Mouse (Mus musculus) heart, embryonic 16.5 days (tissue): ENCODE results near the gene Tmem206. TPM values are rescaled to one million over a fixed set of nuclear protein-coding genes. Genes with fewer than 3 reads are reported as not detected.
A peak's percentile ranks its signal among the peaks of the same experiment; 100 is the strongest.

Experiments used
- ATAC-seq: fragments of 200-750 bp; cut with Nextera tagmentation; replicated peaks from 2 replicates; pipeline ENCODE4 v1.8.0; 2017; ENCODE audit warnings: moderate number of reproducible peaks; ENCODE audit not compliant: insufficient read depth, low FRiP score; ENCODE audit errors: extremely low read depth
- H3K27ac ChIP-seq: fragments of 300-500 bp; sonication (generic); 2 replicates; pipeline ENCODE4 v1.5.1; 2014; ENCODE audit warnings: mild to moderate bottlenecking, low read length, control low read depth, moderate library complexity
- H3K27me3 ChIP-seq: fragments of 300-500 bp; sonication (generic); 2 replicates; pipeline ENCODE4 v1.6.1; 2014; ENCODE audit warnings: low read length, mixed read lengths; ENCODE audit not compliant: control insufficient read depth, insufficient read depth
- H3K36me3 ChIP-seq: fragments of 300-500 bp; sonication (generic); 2 replicates; pipeline ENCODE4 v1.6.1; 2014; ENCODE audit not compliant: control insufficient read depth, insufficient read depth
- H3K4me1 ChIP-seq: fragments of 300-500 bp; sonication (generic); 2 replicates; pipeline ENCODE4 v1.6.1; 2014; ENCODE audit warnings: low read length, mixed read lengths; ENCODE audit not compliant: control insufficient read depth, insufficient read depth
- H3K4me2 ChIP-seq: fragments of 300-500 bp; sonication (generic); 2 replicates; pipeline ENCODE4 v1.6.1; 2014; ENCODE audit warnings: low read depth, mild to moderate bottlenecking, control low read depth, low read length
- H3K4me3 ChIP-seq: fragments of 300-500 bp; sonication (generic); 2 replicates; pipeline ENCODE4 v1.5.1; 2014; ENCODE audit warnings: mild to moderate bottlenecking, control low read depth, low read length
- H3K9ac ChIP-seq: fragments of 300-500 bp; sonication (generic); 2 replicates; pipeline ENCODE4 v1.6.1; 2014; ENCODE audit warnings: low read length, control low read depth
- H3K9me3 ChIP-seq: fragments of 300-500 bp; sonication (generic); replicated peaks from 2 replicates; pipeline ENCODE4 v1.6.1; 2016; ENCODE audit warnings: low read length; ENCODE audit not compliant: control insufficient read depth
- WGBS: fragments of 180-500 bp; shearing (Covaris S2); extraction: QIAGEN DNeasy Blood & Tissue Kit; methylation state at CpG from one replicate; pipeline ENCODE4 v1.1.7; 2014; 5-methylcytosine and 5-hydroxymethylcytosine counted together
- polyA plus RNA-seq: library from polyadenylated mRNA; unstranded; fragments of >200 nt; fragmentation: Nextera tagmentation; extraction: Ambion mirVana; gene quantifications from 2 replicates; pipeline ENCODE4 v1.2.1, GENCODE M21; 2015

The Tmem206 gene
- polyA plus RNA-seq, 1 experiment from 2014 or later = 19.4 TPM

- no peak overlapping the region for H3K4me3 ChIP-seq
- H3K4me2 ChIP-seq = no peak overlapping the region
- H3K4me1 ChIP-seq = peaks cover 26% of the 10 kb centered on the region
- no peaks in the 10 kb centered on the region for H3K27me3 ChIP-seq
- ATAC-seq = no peak; the same call in 1 of the 2 replicates
- no peak overlapping the region for H3K9ac ChIP-seq
- whole genome bisulfite sequencing = 55% methylated on average over 5 of the region's 5 CpGs
- H3K36me3 ChIP-seq = no peaks in the 10 kb centered on the region
- peak overlapping the region; percentile 49 for H3K27ac ChIP-seq
- no peaks in the 10 kb centered on the region for H3K9me3 ChIP-seq
These were observed 33.4 kb upstream of the Tmem206 start for GRCm38 (mm10) chr1:191292348-191292747.

GRCm38 (mm10) chr1:191293051-191293450, 32.7 kb upstream of the Tmem206 start:
- Histone ChIP-seq H3K4me2 (no peak overlapping the region), H3K9ac (no peak overlapping the region), H3K36me3 (no peaks in the 10 kb centered on the region), H3K27me3 (no peaks in the 10 kb centered on the region), H3K4me3 (no peak overlapping the region), H3K9me3 (no peaks in the 10 kb centered on the region), H3K4me1 (peaks cover 28% of the 10 kb centered on the region), H3K27ac (no peak overlapping the region)
- WGBS = 89% methylated on average over 2 of the region's 2 CpGs
- ATAC-seq = no peak

DNA sequence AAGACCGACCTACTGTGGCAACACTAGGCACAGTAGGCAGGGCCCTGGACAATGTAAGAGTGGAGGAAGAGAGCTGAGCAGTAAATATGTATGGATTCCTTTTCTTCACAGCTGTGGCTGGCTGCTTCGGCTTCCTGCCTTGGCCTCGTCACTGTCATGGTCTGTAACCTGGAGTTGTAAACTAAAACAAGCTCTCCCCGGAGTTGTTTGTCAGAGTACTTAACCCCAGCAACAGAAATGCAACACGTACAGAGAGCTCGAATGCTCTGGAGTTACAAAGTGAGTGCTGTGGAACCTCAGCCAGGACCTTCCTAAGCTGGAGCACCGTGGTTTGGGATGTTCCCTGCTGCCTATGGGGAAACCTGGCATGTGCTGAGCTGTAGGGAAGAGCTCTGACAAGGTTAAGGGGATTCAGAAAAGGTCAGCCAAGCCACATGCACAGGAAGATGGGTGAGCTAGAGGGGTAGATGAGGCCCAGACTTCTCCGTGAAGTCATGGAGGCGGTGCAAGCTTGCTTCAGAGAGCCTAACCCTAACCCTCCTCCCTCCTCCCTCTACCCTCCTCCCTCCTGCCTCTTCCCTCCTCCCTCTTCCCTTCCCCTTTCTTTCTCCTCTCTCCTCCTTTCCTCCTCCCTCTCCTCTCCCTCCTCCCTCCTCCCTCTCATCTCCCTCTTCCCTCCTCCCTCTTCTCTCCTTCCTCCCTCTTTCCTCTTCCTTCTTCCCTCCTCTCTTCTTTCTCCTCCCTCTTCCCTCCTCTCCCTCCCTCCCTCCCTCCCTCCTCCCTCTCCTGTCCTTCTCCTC, 31.5 kb upstream of the Tmem206 start:
- no peak overlapping the region for H3K4me3 ChIP-seq
- H3K9me3 ChIP-seq = no peaks in the 10 kb centered on the region
- H3K27me3 ChIP-seq = no peaks in the 10 kb centered on the region
- H3K36me3 ChIP-seq = no peaks in the 10 kb centered on the region
- 61% methylated on average over 9 of the region's 9 CpGs for WGBS
- no peak overlapping the region for H3K4me2 ChIP-seq
- ATAC-seq = no peak
- H3K9ac ChIP-seq = no peak overlapping the region
- no peak overlapping the region for H3K27ac ChIP-seq
- peaks cover 30% of the 10 kb centered on the region for H3K4me1 ChIP-seq

DNA sequence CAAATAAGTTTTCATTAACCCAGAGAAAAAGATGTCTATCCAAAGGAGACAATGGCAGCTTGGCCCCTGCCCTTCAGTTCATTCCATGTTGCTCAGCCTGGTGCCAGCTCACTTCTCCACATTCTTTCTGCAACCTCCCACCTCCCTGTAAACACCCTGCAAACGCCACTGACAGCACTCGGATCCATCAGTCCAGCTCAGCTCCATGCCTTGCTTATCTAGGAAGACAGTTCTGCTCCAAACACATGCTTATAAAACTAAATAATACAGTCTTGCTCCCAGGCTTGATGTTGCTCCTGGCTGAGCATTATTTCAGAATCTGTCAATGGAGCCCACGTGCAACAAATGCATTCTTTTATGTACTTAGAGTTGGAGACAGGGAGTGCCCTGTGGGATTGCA, 29.9 kb upstream of the Tmem206 start:
- no peak overlapping the region for H3K4me3 ChIP-seq
- no peaks in the 10 kb centered on the region for H3K36me3 ChIP-seq
- H3K27me3 ChIP-seq = no peaks in the 10 kb centered on the region
- H3K4me2 ChIP-seq = no peak overlapping the region
- ATAC-seq = no peak
- peaks cover 36% of the 10 kb centered on the region for H3K4me1 ChIP-seq
- H3K27ac ChIP-seq = peak overlapping the region; percentile 84
- no peaks in the 10 kb centered on the region for H3K9me3 ChIP-seq
- peak overlapping the region; percentile 48; the same call in 1 of the 2 replicates for H3K9ac ChIP-seq
- 23% methylated on average over 3 of the region's 3 CpGs for WGBS

DNA sequence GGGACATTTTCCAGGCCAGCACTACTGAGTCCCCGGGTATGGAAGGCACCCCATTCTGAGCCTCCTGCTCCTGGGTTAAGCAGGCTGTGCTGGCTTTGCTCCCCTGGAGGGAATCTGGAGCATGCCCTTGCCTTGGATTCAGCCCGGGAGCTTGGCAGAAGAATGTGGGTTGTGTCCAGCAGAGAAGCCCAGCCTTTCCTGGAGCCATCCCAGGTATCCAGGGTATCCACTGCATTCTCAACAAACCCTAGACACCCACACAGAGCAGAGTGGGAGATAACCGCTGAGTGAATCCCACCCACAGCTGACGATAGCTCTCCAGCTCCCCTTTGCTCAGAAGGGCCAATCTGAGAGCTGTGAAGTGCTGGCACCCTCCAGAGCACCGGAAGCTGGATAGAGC, 29.3 kb upstream of the Tmem206 start:
- H3K27ac ChIP-seq = peak overlapping the region; percentile 84
- peak; percentile 77 for ATAC-seq
- no peaks in the 10 kb centered on the region for H3K9me3 ChIP-seq
- no peak overlapping the region for H3K4me2 ChIP-seq
- H3K4me1 ChIP-seq = peaks cover 36% of the 10 kb centered on the region
- WGBS = 26% methylated on average over 5 of the region's 5 CpGs
- no peaks in the 10 kb centered on the region for H3K36me3 ChIP-seq
- H3K4me3 ChIP-seq = no peak overlapping the region
- peak overlapping the region; percentile 48 for H3K9ac ChIP-seq
- no peaks in the 10 kb centered on the region for H3K27me3 ChIP-seq

DNA sequence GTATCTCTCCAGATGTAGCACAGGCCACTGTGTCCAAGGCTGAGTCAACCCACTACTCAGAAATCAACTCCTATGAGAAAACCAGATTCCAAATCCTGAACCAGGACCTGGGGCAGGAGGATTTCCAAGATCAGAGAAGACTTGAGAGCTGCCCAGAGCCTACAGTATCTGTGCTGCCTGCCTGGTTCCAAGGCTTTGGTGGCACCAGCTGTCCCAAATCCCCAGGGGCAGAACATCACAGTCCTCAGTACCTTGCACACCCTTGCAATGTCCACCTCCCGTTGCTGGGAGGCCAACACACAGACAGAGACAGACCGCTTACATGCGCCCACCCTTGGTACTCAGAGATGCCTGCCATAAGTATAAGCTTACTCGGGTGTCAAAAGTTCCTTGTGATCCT, 27.4 kb upstream of the Tmem206 start:
- 82% methylated on average over 4 of the region's 4 CpGs for WGBS
- no peak overlapping the region for H3K27ac ChIP-seq
- no peaks in the 10 kb centered on the region for H3K36me3 ChIP-seq

GRCm38 (mm10) chr1:191299215-191299942, 26.3 kb upstream of the Tmem206 start:
- Histone ChIP-seq H3K4me3 (no peak overlapping the region), H3K27ac (peak overlapping the region; percentile 82), H3K4me1 (peaks cover 30% of the 10 kb centered on the region), H3K9ac (peak overlapping the region; percentile 46; the same call in 1 of the 2 replicates), H3K36me3 (no peaks in the 10 kb centered on the region), H3K9me3 (no peaks in the 10 kb centered on the region), H3K4me2 (peak overlapping the region; percentile 38), H3K27me3 (no peaks in the 10 kb centered on the region)
- ATAC-seq = peak; percentile 76
- WGBS = 23% methylated on average over 11 of the region's 11 CpGs

More for the DNA sequence above, 27.4 kb upstream of the Tmem206 start:
- no peak overlapping the region for H3K9ac ChIP-seq
- peaks cover 30% of the 10 kb centered on the region for H3K4me1 ChIP-seq
- no peak overlapping the region for H3K4me2 ChIP-seq
- H3K9me3 ChIP-seq = no peaks in the 10 kb centered on the region
- ATAC-seq = no peak
- H3K4me3 ChIP-seq = no peak overlapping the region
- H3K27me3 ChIP-seq = no peaks in the 10 kb centered on the region

DNA sequence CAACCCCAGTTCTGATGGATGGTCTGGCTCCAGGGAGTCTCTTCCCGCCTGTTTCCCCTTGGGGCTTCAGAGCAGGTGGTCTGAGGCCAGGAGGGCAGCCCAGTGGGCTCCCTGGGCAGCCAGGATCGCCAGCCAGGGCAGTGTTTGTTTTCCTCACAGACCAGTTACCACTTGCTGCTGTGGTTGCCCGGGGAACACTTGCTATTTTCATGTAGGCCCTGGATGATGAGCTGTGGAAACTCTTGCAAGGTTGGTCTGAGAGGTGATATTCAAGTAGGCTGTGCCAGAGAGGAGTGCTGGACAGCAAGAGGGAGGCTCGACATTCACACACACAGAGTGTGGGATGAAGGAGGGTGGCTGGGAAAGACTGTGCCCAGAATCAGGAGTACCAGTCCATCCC, 23.8 kb upstream of the Tmem206 start:
- no peak for ATAC-seq
- 27% methylated on average over 4 of the region's 4 CpGs for WGBS
- Histone ChIP-seq H3K27me3 (no peaks in the 10 kb centered on the region), H3K4me3 (no peak overlapping the region), H3K4me2 (no peak overlapping the region), H3K36me3 (peaks cover 3% of the 10 kb centered on the region; the same call in 1 of the 2 replicates), H3K9me3 (no peaks in the 10 kb centered on the region), H3K4me1 (peaks cover 14% of the 10 kb centered on the region), H3K27ac (peak overlapping the region; percentile 52; the same call in 1 of the 2 replicates), H3K9ac (no peak overlapping the region; the same call in 1 of the 2 replicates)

DNA sequence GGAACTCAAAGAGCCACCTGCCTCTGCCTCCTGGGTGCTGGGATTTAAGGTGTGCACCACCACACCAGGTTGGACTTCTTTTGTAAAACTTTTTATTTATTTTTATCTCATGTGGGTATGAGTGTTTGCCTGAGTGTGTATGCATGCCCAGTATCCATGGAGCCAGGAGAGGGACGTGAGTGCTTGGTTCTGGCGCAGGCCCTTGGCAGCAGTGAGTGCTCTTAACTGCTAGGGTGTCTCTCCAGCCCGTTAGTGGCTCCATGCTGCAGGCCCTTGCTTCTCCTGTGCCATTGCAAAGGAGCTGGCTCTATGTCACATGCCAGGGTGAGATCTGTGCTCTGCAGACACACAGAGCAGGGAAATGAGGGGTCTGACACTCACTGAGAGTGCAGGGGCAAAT, 22.0 kb upstream of the Tmem206 start:
- H3K27ac ChIP-seq = no peak overlapping the region
- peaks cover 9% of the 10 kb centered on the region for H3K36me3 ChIP-seq
- no peak overlapping the region for H3K9ac ChIP-seq
- H3K27me3 ChIP-seq = no peaks in the 10 kb centered on the region
- peaks cover 9% of the 10 kb centered on the region for H3K4me1 ChIP-seq
- no peak for ATAC-seq
- H3K4me3 ChIP-seq = no peak overlapping the region
- no peak overlapping the region for H3K4me2 ChIP-seq
- H3K9me3 ChIP-seq = no peaks in the 10 kb centered on the region
- 46% methylated on average over 3 of the region's 3 CpGs for WGBS
